Mouse (Mus musculus): ENCODE data around the gene Ifitm5.

DNA sequence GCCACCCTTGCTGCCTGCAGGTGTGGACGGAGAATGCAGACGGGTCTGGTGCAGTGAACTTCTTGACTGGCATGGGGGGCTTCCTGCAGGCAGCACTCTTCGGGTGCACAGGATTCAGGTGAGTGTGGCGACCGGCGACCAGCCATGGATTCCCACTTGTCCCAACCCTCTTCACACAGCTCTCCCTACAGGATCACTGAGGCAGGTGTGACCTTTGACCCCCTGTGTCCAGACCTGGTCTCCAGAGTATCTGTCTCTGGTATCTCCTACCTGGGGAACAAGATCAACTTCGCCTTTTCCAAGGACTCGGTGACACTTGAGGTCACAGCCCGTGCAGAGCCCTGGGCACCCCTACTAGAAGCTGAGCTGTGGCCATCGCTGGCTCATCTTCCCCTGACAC lies 3.8 kb downstream of the Ifitm5 start:
- no peak for TF ChIP-seq GATA1 (IDR thresholded peaks at IDR 0.05; ENCODE audit: borderline replicate concordance, low read length)
- no peak for TF ChIP-seq FLI1 (IDR thresholded peaks at IDR 0.05; ENCODE audit: low read length)

Data from megakaryocyte, embryonic 14.5 days (primary cell).